Mouse (Mus musculus) lung, postnatal 14 days (tissue): ENCODE results near the gene Cep57l1.

Experiments
- DNase-seq: peaks from one replicate; pipeline ENCODE4 v3.0.0; 2021

Gene Cep57l1

GRCm38 (mm10) chr10:41814305-41814853 is 4.7 kb upstream of the Cep57l1 start:
- DNase-seq = no peak

GRCm38 (mm10) chr10:41812566-41812965 is 2.9 kb upstream of the Cep57l1 start:
- no peak for DNase-seq

- DNase-seq = no peak
Measured at GRCm38 (mm10) chr10:41810564-41811455, 1.1 kb upstream of the Cep57l1 start.

GRCm38 (mm10) chr10:41809080-41809770 is 446 bp downstream of the Cep57l1 start:
- DNase-seq = peak; percentile 85

- no peak for DNase-seq
Measured at GRCm38 (mm10) chr10:41805729-41806355, 3.8 kb downstream of the Cep57l1 start.

- DNase-seq = no peak
Measured at GRCm38 (mm10) chr10:41804711-41805110, 5.0 kb downstream of the Cep57l1 start.

- DNase-seq = no peak
Measured at GRCm38 (mm10) chr10:41803467-41803866, 6.2 kb downstream of the Cep57l1 start.

GRCm38 (mm10) chr10:41797253-41797652 is 12.4 kb downstream of the Cep57l1 start:
- no peak for DNase-seq

GRCm38 (mm10) chr10:41792375-41792774 is 17.3 kb downstream of the Cep57l1 start:
- DNase-seq = no peak

- DNase-seq = no peak
Measured at GRCm38 (mm10) chr10:41767254-41767653, 42.4 kb downstream of the Cep57l1 start.

- no peak for DNase-seq
Measured at GRCm38 (mm10) chr10:41766280-41766679, 43.4 kb downstream of the Cep57l1 start.

- DNase-seq = no peak
Measured at GRCm38 (mm10) chr10:41765586-41765985, 44.1 kb downstream of the Cep57l1 start.

GRCm38 (mm10) chr10:41763741-41764385 is 45.8 kb downstream of the Cep57l1 start:
- no peak for DNase-seq

- no peak for DNase-seq
Measured at GRCm38 (mm10) chr10:41760866-41761265, 48.8 kb downstream of the Cep57l1 start.

GRCm38 (mm10) chr10:41758041-41758440 is 51.6 kb downstream of the Cep57l1 start:
- no peak for DNase-seq

GRCm38 (mm10) chr10:41757226-41757625 is 52.4 kb downstream of the Cep57l1 start:
- no peak for DNase-seq

GRCm38 (mm10) chr10:41751867-41752480 is 57.7 kb downstream of the Cep57l1 start:
- DNase-seq = no peak

GRCm38 (mm10) chr10:41749306-41749705 is 60.4 kb downstream of the Cep57l1 start:
- no peak for DNase-seq

GRCm38 (mm10) chr10:41746554-41746953 is 63.1 kb downstream of the Cep57l1 start:
- no peak for DNase-seq

GRCm38 (mm10) chr10:41744006-41744405 is 65.7 kb downstream of the Cep57l1 start:
- no peak for DNase-seq

GRCm38 (mm10) chr10:41740221-41740620 is 69.5 kb downstream of the Cep57l1 start:
- no peak for DNase-seq

- no peak for DNase-seq
Measured at GRCm38 (mm10) chr10:41737245-41737644, 72.4 kb downstream of the Cep57l1 start.
